Mouse (Mus musculus) ES-E14 (cell line): ENCODE results near the gene Ssbp2. TPM values are rescaled to one million over a fixed set of nuclear protein-coding genes. Genes with fewer than 3 reads are reported as not detected.

Experiments
- DNase-seq: peaks from one replicate; pipeline ENCODE4 v3.0.0-alpha.2; 2013; ENCODE audit warnings: low read depth, low spot score
- H3K27ac ChIP-seq: 2 replicates; pipeline ENCODE4 v1.5.1; 2012; ENCODE audit warnings: low read depth, mild to moderate bottlenecking, low read length, moderate library complexity, mixed read lengths; ENCODE audit not compliant: poor library complexity, insufficient read depth, severe bottlenecking
- H3K36me3 ChIP-seq: 2 replicates; pipeline ENCODE4 v1.6.1; 2012; ENCODE audit warnings: mild to moderate bottlenecking, low read length, moderate library complexity, mixed read lengths; ENCODE audit not compliant: control insufficient read depth, poor library complexity, insufficient read depth, severe bottlenecking
- H3K4me1 ChIP-seq, 2 experiments: fragments of 150-350 bp in 1 of 2; sonication (generic) in 1 of 2; 2 replicates each; pipeline ENCODE4 v1.6.1; 2012; ENCODE audit warnings: low read length in 2 of 2, mild to moderate bottlenecking in 1 of 2, mixed read lengths in 1 of 2; ENCODE audit not compliant: control insufficient read depth in 2 of 2, insufficient read depth in 2 of 2, poor library complexity in 1 of 2
- H3K4me3 ChIP-seq, 2 experiments: fragments of 150-350 bp in 1 of 2; sonication (generic) in 1 of 2; 2 replicates each; pipeline ENCODE4 v1.5.1; 2012; ENCODE audit warnings: low read length in 2 of 2, low read depth in 1 of 2, mild to moderate bottlenecking in 1 of 2, mixed read lengths in 1 of 2; ENCODE audit not compliant: insufficient read depth in 1 of 2, poor library complexity in 1 of 2, severe bottlenecking in 1 of 2
- H3K9ac ChIP-seq: 2 replicates; pipeline ENCODE4 v1.6.1; 2012; ENCODE audit warnings: low read depth, mild to moderate bottlenecking, low read length, mixed read lengths; ENCODE audit not compliant: poor library complexity, insufficient read depth, severe bottlenecking
- H3K9me3 ChIP-seq: fragments of 150-350 bp; sonication (generic); 2 replicates; pipeline ENCODE4 v1.6.1; 2012; ENCODE audit warnings: low read depth, mild to moderate bottlenecking, low read length; ENCODE audit not compliant: control insufficient read depth, insufficient read depth
- CHD2 ChIP-seq: IDR thresholded peaks from 2 replicates; pipeline ENCODE4 v1.6.1; 2014; ENCODE audit warnings: mild to moderate bottlenecking, low read depth, low read length, inconsistent platforms
- HCFC1 ChIP-seq: IDR thresholded peaks from 2 replicates; pipeline ENCODE4 v1.6.1; 2012; ENCODE audit warnings: low read length, inconsistent platforms, borderline replicate concordance; ENCODE audit not compliant: insufficient read depth
- MAFK ChIP-seq: IDR thresholded peaks from 2 replicates; pipeline ENCODE4 v1.6.1; 2014; ENCODE audit warnings: mild to moderate bottlenecking, low read depth, low read length, inconsistent platforms; ENCODE audit not compliant: insufficient read depth
- ZC3H11A ChIP-seq: IDR thresholded peaks from 2 replicates; pipeline ENCODE4 v1.6.1; 2012; ENCODE audit warnings: low read depth, mild to moderate bottlenecking, inconsistent platforms, low read length, borderline replicate concordance
- ZNF384 ChIP-seq: IDR thresholded peaks from 2 replicates; pipeline ENCODE4 v1.6.1; 2012; ENCODE audit warnings: low read depth, low read length, inconsistent platforms
- in situ Hi-C, 2 experiments: fragments of 600-800 bp; cut with MboI; formaldehyde crosslinking; loops; one replicate each; pipeline ENCODE4 v1.15.1; 2025; ENCODE audit warnings: low sequenced_read_pairs in 2 of 2, inconsistent platforms in 1 of 2; ENCODE audit not compliant: unreplicated experiment in 2 of 2
- total RNA-seq: library from RNA; depleted of rRNA; stranded (reverse); fragments of 300-350 nt; gene quantifications from 2 replicates; pipeline ENCODE4 v1.2.3, GENCODE M21; 2012

The Ssbp2 gene
- total RNA-seq, 1 experiment: 7.2 TPM

DNA sequence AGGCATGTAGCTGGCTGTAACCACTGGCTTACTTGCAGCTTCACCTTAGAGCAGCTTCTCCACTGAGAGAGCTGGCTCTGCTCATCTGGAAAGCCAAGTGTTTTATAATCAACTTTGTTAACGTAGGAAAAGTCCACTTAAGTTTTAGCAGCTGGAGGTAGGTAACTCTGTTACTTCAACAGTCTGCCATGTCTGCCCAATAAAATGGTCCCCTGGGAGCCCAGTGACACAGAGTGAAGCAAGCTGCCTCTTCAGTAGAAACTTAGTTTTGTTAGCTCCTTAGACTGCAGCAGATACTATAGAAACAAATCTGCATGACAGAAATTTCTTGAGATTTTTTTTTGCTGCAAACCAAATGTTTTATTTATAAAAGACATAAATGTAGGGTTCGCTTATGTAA, 202.7 kb downstream of the Ssbp2 start:
- no peak for TF ChIP-seq CHD2
- no peak for TF ChIP-seq HCFC1
- TF ChIP-seq MAFK: no peak
- TF ChIP-seq ZC3H11A: no peak
- Histone ChIP-seq H3K9ac (no peak overlapping the region), H3K36me3 (no peaks in the 10 kb centered on the region), H3K4me3 (no peak overlapping the region), H3K27ac (no peak overlapping the region), H3K9me3 (no peaks in the 10 kb centered on the region), H3K4me1 (no peaks in the 10 kb centered on the region)
- in situ Hi-C loops: no loop called here
- DNase-seq: no peak

DNA sequence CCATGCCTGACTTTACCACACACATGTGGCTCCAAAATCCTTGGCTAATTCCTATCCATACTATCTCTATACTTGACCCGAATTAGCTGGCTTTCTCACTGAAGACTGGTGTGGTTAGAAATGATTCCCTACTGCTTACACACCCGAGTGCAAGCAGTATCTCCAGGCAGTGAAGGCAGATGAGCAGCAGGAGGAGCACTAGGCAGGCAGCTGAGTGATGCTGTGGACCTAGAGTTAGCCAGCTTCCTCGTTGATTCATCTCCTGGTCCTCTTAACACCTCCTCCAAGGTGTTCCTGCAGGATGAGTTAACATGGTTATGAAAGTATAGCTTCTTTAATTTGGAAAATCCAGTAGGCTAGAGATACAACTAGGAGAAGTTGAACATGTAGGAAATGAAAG, 213.2 kb downstream of the Ssbp2 start:
- H3K9me3 ChIP-seq: no peaks in the 10 kb centered on the region
- no peak overlapping the region for H3K27ac ChIP-seq
- no peak overlapping the region for H3K4me3 ChIP-seq
- DNase-seq: no peak
- in situ Hi-C loops: no loop called here
- no peaks in the 10 kb centered on the region for H3K4me1 ChIP-seq
- H3K36me3 ChIP-seq: no peaks in the 10 kb centered on the region
- no peak overlapping the region for H3K9ac ChIP-seq
- TF ChIP-seq ZC3H11A (no peak), ZNF384 (no peak), CHD2 (no peak), MAFK (no peak), HCFC1 (no peak)

DNA sequence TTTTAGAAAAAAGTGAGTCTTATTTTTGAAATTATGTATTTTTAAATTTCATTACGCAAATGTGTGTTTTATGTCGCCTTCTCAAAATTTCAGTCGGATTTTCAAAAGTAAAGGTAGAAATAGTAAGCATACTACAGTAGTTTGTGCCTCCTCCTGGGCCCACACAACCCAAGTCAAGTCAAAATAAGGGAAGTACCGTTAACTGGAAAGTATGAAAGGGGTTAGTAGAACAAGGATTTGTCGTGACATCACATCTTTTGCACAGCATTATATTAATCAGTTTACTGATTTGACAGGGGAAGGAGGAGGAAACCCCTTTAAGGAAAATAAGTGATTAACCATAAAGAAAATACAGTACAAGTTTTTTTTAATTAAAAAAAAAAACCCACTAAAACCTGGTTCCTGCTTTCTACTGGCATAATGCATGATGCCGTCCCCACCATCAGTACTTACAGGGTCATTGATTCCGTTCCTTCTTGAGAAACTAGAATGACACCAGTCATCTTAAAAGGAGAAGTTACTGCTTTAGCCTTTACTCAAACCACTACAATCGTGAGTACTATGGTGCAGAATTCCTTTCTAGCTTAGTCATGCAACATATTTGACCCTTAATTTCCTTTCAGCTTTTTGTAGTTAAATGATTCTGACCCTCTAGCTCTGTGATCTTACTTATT, 220.8 kb downstream of the Ssbp2 start:
- Histone ChIP-seq H3K4me1 (no peaks in the 10 kb centered on the region), H3K9ac (no peak overlapping the region), H3K27ac (no peak overlapping the region), H3K9me3 (no peaks in the 10 kb centered on the region), H3K36me3 (no peaks in the 10 kb centered on the region), H3K4me3 (no peak overlapping the region)
- DNase-seq: no peak
- in situ Hi-C loops: no loop called here
- no peak for TF ChIP-seq ZC3H11A
- no peak for TF ChIP-seq MAFK
- TF ChIP-seq CHD2: no peak
- no peak for TF ChIP-seq ZNF384
- TF ChIP-seq HCFC1: no peak

DNA sequence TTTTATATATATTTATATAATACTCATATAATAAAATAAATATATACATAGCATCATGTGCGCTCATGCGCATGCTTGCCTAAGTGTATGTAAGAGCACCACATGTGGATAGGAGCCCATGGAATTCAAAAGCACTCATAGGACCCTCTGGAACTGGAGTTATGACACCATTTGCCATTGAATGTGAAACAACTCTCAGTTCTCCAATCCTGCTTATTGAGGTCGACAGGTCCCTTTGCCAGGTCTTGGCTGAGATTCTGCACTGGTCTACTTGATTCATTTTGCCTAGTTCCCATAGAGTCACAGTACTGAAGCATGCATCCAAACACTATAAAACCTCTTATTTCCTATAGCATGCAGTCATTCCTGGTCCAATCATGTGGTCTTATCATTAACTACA, 221.4 kb downstream of the Ssbp2 start:
- Histone ChIP-seq H3K36me3 (no peaks in the 10 kb centered on the region), H3K27ac (no peak overlapping the region), H3K4me1 (no peaks in the 10 kb centered on the region), H3K9me3 (no peaks in the 10 kb centered on the region), H3K4me3 (no peak overlapping the region), H3K9ac (no peak overlapping the region)
- in situ Hi-C loops: no loop called here
- no peak for DNase-seq
- TF ChIP-seq ZNF384 (no peak), CHD2 (no peak), ZC3H11A (no peak), HCFC1 (no peak), MAFK (no peak)

DNA sequence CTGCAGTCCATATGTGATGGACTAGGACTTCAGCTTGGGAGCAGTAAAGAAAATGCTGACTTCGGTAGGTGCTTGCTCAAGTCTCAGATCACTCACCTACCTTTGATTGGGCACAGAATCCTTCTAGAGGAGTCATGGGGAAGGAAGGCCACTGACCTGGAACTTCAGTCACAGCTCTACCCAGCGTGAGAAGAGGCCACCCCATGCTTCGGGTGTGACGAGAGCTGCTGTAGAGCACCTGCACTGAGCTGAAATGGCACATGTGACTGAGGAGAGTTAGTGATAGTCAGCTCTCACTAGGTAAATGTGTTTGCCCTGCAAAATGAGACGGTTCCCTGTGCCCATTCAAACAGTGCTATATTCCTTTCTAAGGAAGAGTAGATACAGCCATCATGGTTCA, 230.0 kb downstream of the Ssbp2 start:
- TF ChIP-seq HCFC1 (no peak), MAFK (no peak), CHD2 (no peak), ZC3H11A (no peak), ZNF384 (no peak)
- no peaks in the 10 kb centered on the region for H3K36me3 ChIP-seq
- no peak overlapping the region for H3K27ac ChIP-seq
- DNase-seq: no peak
- no peaks in the 10 kb centered on the region for H3K4me1 ChIP-seq
- H3K4me3 ChIP-seq: no peak overlapping the region
- H3K9ac ChIP-seq: no peak overlapping the region
- no peaks in the 10 kb centered on the region for H3K9me3 ChIP-seq
- in situ Hi-C loops: no loop called here
